Mouse (Mus musculus): ENCODE results near the gene Ccna1. TPM values are rescaled to one million over a fixed set of nuclear protein-coding genes. Genes with fewer than 3 reads are reported as not detected.

The Ccna1 gene
- polyA plus RNA-seq, 1 experiment from 2014 or later = 13.1 TPM

DNA sequence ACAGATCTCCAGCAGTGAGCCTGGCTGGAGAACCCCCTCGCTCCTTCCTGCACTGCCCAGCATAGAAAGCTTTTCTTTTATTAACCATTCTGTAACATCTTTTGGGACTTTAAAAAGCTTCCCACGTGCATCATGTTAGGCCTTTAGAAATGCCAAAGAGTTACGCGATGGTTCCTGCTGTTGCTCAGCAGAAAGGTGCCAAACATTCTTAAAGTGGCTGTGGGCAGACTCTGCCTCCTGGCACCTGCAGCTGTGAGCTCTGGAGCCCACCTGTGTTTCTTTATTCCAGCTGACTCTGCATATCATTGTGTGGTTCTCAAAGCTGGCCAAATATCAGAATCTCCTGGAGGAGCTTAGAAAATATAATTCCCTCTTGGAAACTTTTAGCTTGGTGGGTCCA, 51.3 kb downstream of the Ccna1 start:
- no peak overlapping the region for H3K9ac ChIP-seq (ENCODE audit: low read length)
- H3K27me3 ChIP-seq (ENCODE audit: control insufficient read depth, insufficient read depth, low read depth, low read length) = no peaks in the 10 kb centered on the region
- 62% methylated on average over 4 of the region's 4 CpGs for WGBS
- no peak for ATAC-seq (ENCODE audit: low read depth)
- no peaks in the 10 kb centered on the region for H3K9me3 ChIP-seq (ENCODE audit: control insufficient read depth, low read length)
- H3K4me1 ChIP-seq (replicated peaks; ENCODE audit: control insufficient read depth, insufficient read depth, low read length) = no peaks in the 10 kb centered on the region
- no peak overlapping the region for H3K4me3 ChIP-seq (ENCODE audit: low read length)
- H3K36me3 ChIP-seq (ENCODE audit: control insufficient read depth, insufficient read depth, low read length) = no peaks in the 10 kb centered on the region
- H3K27ac ChIP-seq (ENCODE audit: low read length) = no peak overlapping the region
- no peak overlapping the region for H3K4me2 ChIP-seq (ENCODE audit: low read depth, low read length)

DNA sequence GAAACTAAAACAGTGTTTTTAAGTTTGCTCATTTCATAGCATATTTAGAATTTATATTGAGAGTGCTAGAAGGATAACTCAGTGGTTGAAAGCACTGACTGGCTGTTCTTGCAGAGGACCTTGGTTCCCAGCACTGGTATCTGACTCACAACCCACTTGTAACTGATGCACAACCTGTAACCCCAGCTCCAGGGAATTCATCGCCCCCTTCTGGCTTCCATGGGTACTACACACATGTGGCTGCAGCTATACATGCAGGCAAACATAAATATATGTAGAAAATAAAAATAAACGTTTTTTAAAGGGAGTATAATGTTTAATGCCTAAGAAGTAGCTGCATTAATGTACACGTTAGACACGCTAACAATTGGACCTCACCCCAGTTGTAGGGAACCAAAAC, 53.6 kb downstream of the Ccna1 start:
- no peaks in the 10 kb centered on the region for H3K9me3 ChIP-seq (ENCODE audit: control insufficient read depth, low read length)
- H3K9ac ChIP-seq (ENCODE audit: low read length) = no peak overlapping the region
- no peak for ATAC-seq (ENCODE audit: low read depth)
- WGBS = 66% methylated on average over 4 of the region's 4 CpGs
- no peak overlapping the region for H3K4me3 ChIP-seq (ENCODE audit: low read length)
- H3K4me2 ChIP-seq (ENCODE audit: low read depth, low read length) = no peak overlapping the region
- H3K4me1 ChIP-seq (replicated peaks; ENCODE audit: control insufficient read depth, insufficient read depth, low read length) = no peaks in the 10 kb centered on the region
- H3K27ac ChIP-seq (ENCODE audit: low read length) = no peak overlapping the region
- no peaks in the 10 kb centered on the region for H3K36me3 ChIP-seq (ENCODE audit: control insufficient read depth, insufficient read depth, low read length)
- H3K27me3 ChIP-seq (ENCODE audit: control insufficient read depth, insufficient read depth, low read depth, low read length) = no peaks in the 10 kb centered on the region

Other genes with a start within 250 kb of the Ccna1 start
- gene Rfxap, start 247.7 kb downstream of the Ccna1 start, polyA plus RNA-seq (2015; fragmentation: Nextera tagmentation; extraction: Ambion mirVana) = 25.4 and 26.2 TPM in 2 replicates
- not detected in 2 replicates for gene Sertm1, start 139.6 kb downstream of the Ccna1 start, polyA plus RNA-seq (2015; fragmentation: Nextera tagmentation; extraction: Ambion mirVana)
- gene Spg20, start 56.6 kb upstream of the Ccna1 start, polyA plus RNA-seq (2015; fragmentation: Nextera tagmentation; extraction: Ambion mirVana) = 33.8 and 39.2 TPM in 2 replicates
- 0.06 TPM in 1 of 2 replicates, not detected in the other for gene Ccdc169, start 81.8 kb upstream of the Ccna1 start, polyA plus RNA-seq (2015; fragmentation: Nextera tagmentation; extraction: Ambion mirVana)
- gene Sohlh2, start 126.5 kb upstream of the Ccna1 start, polyA plus RNA-seq (2015; fragmentation: Nextera tagmentation; extraction: Ambion mirVana) = 0.09 TPM in 1 of 2 replicates, not detected in the other
- gene Dclk1, start 186.9 kb upstream of the Ccna1 start, polyA plus RNA-seq (2015; fragmentation: Nextera tagmentation; extraction: Ambion mirVana) = 8.0 and 10.3 TPM in 2 replicates